Mouse (Mus musculus) liver, adult (tissue): ENCODE data around the gene Arhgef10l.

Experiments
- GATA4 ChIP-seq: IDR thresholded peaks from 2 replicates; pipeline ENCODE4 v1.6.1; 2014; ENCODE audit warnings: mild to moderate bottlenecking, low read length; ENCODE audit not compliant: insufficient replicate concordance

Arhgef10l gene

GRCm38 (mm10) chr4:140649207-140649591 is 16.6 kb downstream of the Arhgef10l start:
- no peak for TF ChIP-seq GATA4

- no peak for TF ChIP-seq GATA4
These were observed 17.2 kb downstream of the Arhgef10l start for GRCm38 (mm10) chr4:140648443-140649206.

GRCm38 (mm10) chr4:140647711-140648421 is 17.9 kb downstream of the Arhgef10l start:
- no peak for TF ChIP-seq GATA4

- no peak for TF ChIP-seq GATA4
These were observed 20.2 kb downstream of the Arhgef10l start for GRCm38 (mm10) chr4:140645638-140646037.

GRCm38 (mm10) chr4:140644701-140645100 is 21.1 kb downstream of the Arhgef10l start:
- TF ChIP-seq GATA4, result no peak

- no peak for TF ChIP-seq GATA4
These were observed 21.5 kb downstream of the Arhgef10l start for GRCm38 (mm10) chr4:140644276-140644675.

GRCm38 (mm10) chr4:140642378-140642777 is 23.4 kb downstream of the Arhgef10l start:
- TF ChIP-seq GATA4, result no peak

- TF ChIP-seq GATA4, result no peak
These were observed 24.3 kb downstream of the Arhgef10l start for GRCm38 (mm10) chr4:140641414-140641918.

GRCm38 (mm10) chr4:140640668-140641067 is 25.1 kb downstream of the Arhgef10l start:
- TF ChIP-seq GATA4, result no peak

- TF ChIP-seq GATA4, result no peak
These were observed 25.6 kb downstream of the Arhgef10l start for GRCm38 (mm10) chr4:140640242-140640523.

- TF ChIP-seq GATA4, result no peak
These were observed 26.2 kb downstream of the Arhgef10l start for GRCm38 (mm10) chr4:140639431-140640241.

- no peak for TF ChIP-seq GATA4
These were observed 27.2 kb downstream of the Arhgef10l start for GRCm38 (mm10) chr4:140638591-140638990.

- TF ChIP-seq GATA4, result no peak
These were observed 28.5 kb downstream of the Arhgef10l start for GRCm38 (mm10) chr4:140637269-140637668.

- no peak for TF ChIP-seq GATA4
These were observed 29.4 kb downstream of the Arhgef10l start for GRCm38 (mm10) chr4:140636312-140636996.

GRCm38 (mm10) chr4:140634861-140635388 is 30.9 kb downstream of the Arhgef10l start:
- TF ChIP-seq GATA4, result no peak
